Mouse (Mus musculus): Measurements from ENCODE around the gene Bcl9l.

Bcl9l gene

GRCm38 (mm10) chr9:44497624-44498377, 15.2 kb downstream of the Bcl9l start:
- in situ Hi-C loops (cut with MboI, MseI), result no loop called here

DNA sequence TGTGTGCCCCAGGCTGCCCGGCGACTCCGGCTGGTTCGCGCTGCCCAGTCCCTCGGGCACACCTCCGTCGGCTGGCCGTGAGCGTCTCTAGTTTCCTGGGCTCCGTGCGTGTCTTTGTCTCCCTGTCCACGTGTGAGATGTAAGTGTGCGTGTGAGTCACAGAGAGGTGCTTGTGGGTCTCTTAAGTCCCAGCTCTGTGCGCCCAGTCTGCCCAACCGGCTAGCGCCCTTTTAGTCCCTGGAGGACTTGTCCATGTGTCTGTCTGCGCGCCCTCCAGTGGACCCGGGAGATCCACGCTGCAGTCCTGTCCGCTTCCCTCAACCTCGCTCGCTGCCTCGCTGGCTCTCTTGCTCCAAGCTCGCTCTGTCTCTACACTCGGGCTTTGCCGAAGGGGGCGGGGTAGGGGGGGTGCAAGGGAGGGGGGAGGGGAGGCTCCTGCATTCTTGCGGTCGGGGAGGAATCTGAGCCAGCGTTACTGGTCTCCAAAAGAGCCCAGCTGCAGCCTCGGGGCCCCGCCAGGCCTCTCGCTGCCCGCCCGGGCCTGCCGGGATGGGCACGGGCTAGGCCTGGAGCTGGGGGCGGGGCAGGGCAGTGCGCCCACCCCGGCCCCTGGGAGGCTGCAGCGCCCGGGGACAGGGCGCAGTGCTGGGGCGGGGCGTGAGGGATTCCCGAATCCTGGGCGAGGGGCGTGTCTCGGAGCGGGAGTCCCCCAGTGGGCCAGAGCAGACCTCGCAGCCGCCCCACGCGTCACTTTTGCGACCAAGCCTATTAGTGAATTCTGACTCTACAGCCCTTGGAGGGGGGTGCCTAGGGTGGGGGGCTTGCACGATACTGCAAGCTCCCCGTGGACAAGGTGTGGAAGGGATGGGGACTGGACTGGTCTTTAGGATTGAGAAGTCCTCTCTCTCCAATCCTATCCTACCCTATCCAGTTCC, 16.1 kb downstream of the Bcl9l start:
- in situ Hi-C loops (cut with MboI, MseI), result no loop called here

- in situ Hi-C loops (cut with MboI, MseI), result loop anchor here (5.0 kb wide), 1 partner anchor 47 kb away; the partner anchor contains the start of gene Upk2
Observed at GRCm38 (mm10) chr9:44499356-44500162, 16.9 kb downstream of the Bcl9l start.

GRCm38 (mm10) chr9:44500163-44500533, 17.5 kb downstream of the Bcl9l start:
- in situ Hi-C loops (cut with MboI, MseI), result loop anchor here (5.0 kb wide), 1 partner anchor 48 kb away; the partner anchor contains the start of gene Upk2

- in situ Hi-C loops (cut with MboI, MseI), result loop anchor here (5.0 kb wide), 1 partner anchor 48 kb away; the partner anchor contains the start of gene Upk2
Observed at GRCm38 (mm10) chr9:44500638-44501175, 18.1 kb downstream of the Bcl9l start.

GRCm38 (mm10) chr9:44501206-44501879, 18.7 kb downstream of the Bcl9l start:
- in situ Hi-C loops (cut with MboI, MseI), result loop anchor here (5.0 kb wide), 1 partner anchor 49 kb away; the partner anchor contains the start of gene Upk2

- in situ Hi-C loops (cut with MboI, MseI), result loop anchor here (5.0 kb wide), 1 partner anchor 50 kb away; the partner anchor contains the start of gene Upk2
Observed at GRCm38 (mm10) chr9:44502006-44502405, 19.4 kb downstream of the Bcl9l start.

- in situ Hi-C loops (cut with MboI, MseI), result loop anchor here (5.0 kb wide), 1 partner anchor 53 kb away; the partner anchor contains the start of gene Upk2
Observed at GRCm38 (mm10) chr9:44504893-44505823, 22.5 kb downstream of the Bcl9l start.

GRCm38 (mm10) chr9:44505824-44506467, 23.3 kb downstream of the Bcl9l start:
- in situ Hi-C loops (cut with MboI, MseI), result no loop called here

- in situ Hi-C loops (cut with MboI, MseI), result no loop called here
Observed at GRCm38 (mm10) chr9:44506566-44506965, 23.9 kb downstream of the Bcl9l start.

GRCm38 (mm10) chr9:44507345-44507744, 24.7 kb downstream of the Bcl9l start:
- in situ Hi-C loops (cut with MboI, MseI), result no loop called here

DNA sequence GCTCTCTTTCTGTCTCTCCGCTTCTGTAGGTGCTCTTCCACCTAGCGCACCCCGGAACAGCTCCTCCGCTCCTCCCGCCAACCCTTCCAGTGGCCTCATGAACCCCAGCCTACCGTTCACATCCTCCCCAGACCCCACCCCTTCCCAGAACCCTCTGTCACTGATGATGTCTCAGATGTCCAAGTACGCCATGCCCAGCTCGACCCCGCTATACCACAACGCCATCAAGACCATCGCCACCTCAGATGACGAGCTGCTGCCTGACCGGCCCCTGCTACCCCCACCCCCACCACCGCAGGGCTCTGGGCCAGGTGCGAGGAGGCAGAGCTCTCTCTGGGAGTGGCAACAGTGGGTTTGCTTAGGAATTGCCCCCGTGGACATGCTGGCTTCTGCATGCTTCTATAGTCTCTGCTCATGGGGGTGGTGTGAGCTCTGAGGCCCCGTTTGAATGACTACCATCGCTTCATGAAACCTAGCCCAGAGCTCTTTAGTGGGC, 25.5 kb downstream of the Bcl9l start:
- in situ Hi-C loops (cut with MboI, MseI), result no loop called here

DNA sequence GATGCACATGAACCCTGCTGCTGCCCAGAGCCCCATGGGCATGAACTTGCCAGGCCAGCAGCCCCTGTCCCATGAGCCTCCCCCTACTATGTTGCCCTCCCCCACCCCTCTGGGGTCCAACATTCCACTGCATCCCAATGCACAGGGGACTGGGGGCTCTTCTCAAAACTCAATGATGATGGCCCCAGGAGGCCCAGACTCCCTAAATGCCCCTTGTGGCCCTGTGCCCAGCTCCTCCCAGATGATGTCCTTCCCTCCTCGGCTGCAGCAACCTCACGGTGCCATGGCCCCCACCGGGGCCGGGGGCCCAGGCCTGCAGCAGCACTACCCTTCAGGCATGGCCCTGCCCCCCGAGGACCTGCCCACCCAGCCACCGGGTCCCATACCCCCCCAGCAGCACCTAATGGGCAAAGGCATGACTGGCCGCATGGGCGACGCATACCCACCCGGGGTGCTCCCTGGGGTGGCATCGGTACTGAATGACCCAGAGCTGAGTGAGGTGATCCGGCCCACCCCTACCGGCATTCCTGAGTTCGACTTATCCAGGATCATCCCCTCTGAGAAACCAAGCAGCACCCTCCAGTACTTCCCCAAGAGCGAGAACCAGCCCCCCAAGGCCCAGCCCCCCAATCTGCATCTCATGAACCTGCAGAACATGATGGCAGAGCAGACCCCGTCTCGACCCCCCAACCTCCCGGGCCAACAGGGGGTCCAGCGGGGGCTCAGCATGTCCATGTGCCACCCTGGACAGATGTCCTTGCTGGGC, 26.3 kb downstream of the Bcl9l start:
- in situ Hi-C loops (cut with MboI, MseI), result no loop called here

DNA sequence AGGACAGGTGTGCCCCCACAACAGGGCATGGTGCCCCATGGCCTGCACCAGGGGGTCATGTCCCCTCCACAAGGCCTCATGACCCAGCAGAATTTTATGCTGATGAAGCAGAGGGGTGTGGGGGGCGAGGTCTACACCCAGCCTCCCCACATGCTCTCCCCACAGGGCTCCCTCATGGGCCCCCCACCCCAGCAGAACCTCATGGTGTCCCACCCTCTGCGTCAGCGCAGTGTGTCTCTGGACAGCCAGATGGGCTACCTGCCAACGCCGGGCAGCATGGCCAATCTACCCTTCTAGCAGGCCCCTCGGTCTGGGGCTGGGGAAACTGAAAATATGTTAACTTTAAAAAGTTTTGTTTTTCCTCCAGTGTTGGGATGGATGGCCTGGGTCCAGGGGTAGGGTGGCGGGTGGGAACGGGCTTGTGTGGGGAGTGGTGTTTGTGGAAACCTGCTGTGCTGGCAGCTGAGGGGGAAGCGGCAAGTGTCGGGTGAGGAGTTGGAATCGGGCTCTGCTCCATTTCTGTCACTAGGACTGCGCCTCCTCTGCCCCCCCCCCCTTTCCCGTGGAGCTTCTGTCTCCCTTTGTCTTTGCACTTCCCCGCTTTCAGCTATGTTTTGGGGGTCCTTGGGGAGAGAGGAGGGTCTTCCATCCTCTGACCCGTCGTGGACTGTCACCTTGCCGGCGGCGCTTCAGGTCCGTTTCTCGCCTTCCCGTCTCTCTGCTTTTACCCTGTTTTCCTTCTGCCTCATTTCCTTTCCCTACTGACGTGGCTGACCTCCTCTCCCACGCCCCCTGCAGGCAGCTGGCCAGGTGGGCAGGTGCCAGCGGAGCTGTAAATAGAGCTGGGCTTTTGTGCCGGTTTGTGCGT, 27.1 kb downstream of the Bcl9l start:
- in situ Hi-C loops (cut with MboI, MseI), result no loop called here

GRCm38 (mm10) chr9:44510355-44510871, 27.8 kb downstream of the Bcl9l start:
- in situ Hi-C loops (cut with MboI, MseI), result no loop called here

- in situ Hi-C loops (cut with MboI, MseI), result no loop called here
Observed at GRCm38 (mm10) chr9:44510872-44511601, 28.4 kb downstream of the Bcl9l start.
